Mouse (Mus musculus) midbrain, embryonic 14.5 days (tissue): Measurements from ENCODE around the gene Dlg2. TPM values are rescaled to one million over a fixed set of nuclear protein-coding genes. Genes with fewer than 3 reads are reported as not detected.

Experiments used
- ATAC-seq: fragments of 200-750 bp; cut with Nextera tagmentation; 2 replicates; pipeline ENCODE4 v1.8.0; 2017; ENCODE audit warnings: moderate number of reproducible peaks, moderate library complexity; ENCODE audit not compliant: low FRiP score, low TSS enrichment
- DNase-seq: peaks from one replicate; pipeline ENCODE4 v3.0.0-alpha.2; 2015
- H3K27ac ChIP-seq: fragments of 300-500 bp; sonication (generic); replicated peaks from 2 replicates; pipeline ENCODE4 v1.5.1; 2014; ENCODE audit warnings: mild to moderate bottlenecking, low read depth, low read length, moderate library complexity
- H3K27me3 ChIP-seq: fragments of 300-500 bp; sonication (generic); 2 replicates; pipeline ENCODE4 v1.6.1; 2014; ENCODE audit warnings: low read length, control low read depth, mixed read lengths; ENCODE audit not compliant: control insufficient read depth, insufficient read depth
- H3K36me3 ChIP-seq: fragments of 300-500 bp; sonication (generic); 2 replicates; pipeline ENCODE4 v1.6.1; 2014; ENCODE audit warnings: low read length, control low read depth; ENCODE audit not compliant: control insufficient read depth, insufficient read depth
- H3K4me1 ChIP-seq: fragments of 300-500 bp; sonication (generic); 2 replicates; pipeline ENCODE4 v1.6.1; 2014; ENCODE audit warnings: mild to moderate bottlenecking, antibody characterized with exemption, low read length, control low read depth; ENCODE audit not compliant: control insufficient read depth, insufficient read depth
- H3K4me2 ChIP-seq: fragments of 300-500 bp; sonication (generic); 2 replicates; pipeline ENCODE4 v1.6.1; 2014; ENCODE audit warnings: mild to moderate bottlenecking, low read length, moderate library complexity
- H3K4me3 ChIP-seq: fragments of 300-500 bp; sonication (generic); replicated peaks from 2 replicates; pipeline ENCODE4 v1.5.1; 2014; ENCODE audit warnings: low read depth, low read length
- H3K9ac ChIP-seq: fragments of 300-500 bp; sonication (generic); replicated peaks from 2 replicates; pipeline ENCODE4 v1.6.1; 2014; ENCODE audit warnings: mild to moderate bottlenecking, low read length, moderate library complexity
- H3K9me3 ChIP-seq: fragments of 300-500 bp; sonication (generic); 2 replicates; pipeline ENCODE4 v1.6.1; 2016; ENCODE audit warnings: low read length, control low read depth, mixed read lengths; ENCODE audit not compliant: control insufficient read depth
- WGBS: fragments of 180-500 bp; shearing (Covaris S2); extraction: QIAGEN DNeasy Blood & Tissue Kit; methylation state at CpG from one replicate; pipeline ENCODE4 v1.1.7; 2014; 5-methylcytosine and 5-hydroxymethylcytosine counted together
- polyA plus RNA-seq: library from polyadenylated mRNA; unstranded; fragments of >200 nt; fragmentation: Nextera tagmentation; extraction: Ambion mirVana; gene quantifications from 2 replicates; pipeline ENCODE4 v1.2.1, GENCODE M21; 2014

Gene Dlg2
- polyA plus RNA-seq, 1 experiment from 2014 or later, result 19.3 TPM

DNA sequence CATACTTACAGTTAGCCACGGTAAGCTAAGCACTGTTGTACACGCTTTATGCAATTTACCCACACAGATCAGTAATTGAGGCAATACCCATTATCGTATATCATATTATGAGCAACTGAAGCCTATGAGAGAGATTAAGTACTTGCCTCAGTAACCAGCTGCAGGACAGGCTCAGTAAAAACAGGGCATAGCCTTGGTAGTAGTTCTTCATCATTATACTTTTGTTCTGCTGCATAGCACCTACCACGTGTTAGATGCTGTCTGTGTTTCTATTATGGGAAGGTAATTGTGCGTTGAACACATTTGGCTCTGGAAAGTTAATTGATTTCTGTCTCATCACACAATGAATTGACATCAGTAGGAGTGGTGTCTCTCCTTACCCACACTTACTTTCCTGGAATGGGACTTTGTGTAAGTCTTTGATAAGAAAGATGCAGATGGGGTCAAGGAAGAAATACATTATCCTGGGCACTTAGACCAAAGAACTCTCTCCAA is 1897.4 kb downstream of the Dlg2 start:
- Histone ChIP-seq H3K4me1 (no peaks in the 10 kb centered on the region), H3K4me2 (no peak overlapping the region), H3K36me3 (no peaks in the 10 kb centered on the region), H3K9me3 (no peaks in the 10 kb centered on the region), H3K9ac (no peak overlapping the region), H3K27ac (no peak overlapping the region), H3K27me3 (no peaks in the 10 kb centered on the region), H3K4me3 (no peak overlapping the region)
- no peak for DNase-seq
- WGBS, result 86% methylated on average over 5 of the region's 5 CpGs
- no peak for ATAC-seq

DNA sequence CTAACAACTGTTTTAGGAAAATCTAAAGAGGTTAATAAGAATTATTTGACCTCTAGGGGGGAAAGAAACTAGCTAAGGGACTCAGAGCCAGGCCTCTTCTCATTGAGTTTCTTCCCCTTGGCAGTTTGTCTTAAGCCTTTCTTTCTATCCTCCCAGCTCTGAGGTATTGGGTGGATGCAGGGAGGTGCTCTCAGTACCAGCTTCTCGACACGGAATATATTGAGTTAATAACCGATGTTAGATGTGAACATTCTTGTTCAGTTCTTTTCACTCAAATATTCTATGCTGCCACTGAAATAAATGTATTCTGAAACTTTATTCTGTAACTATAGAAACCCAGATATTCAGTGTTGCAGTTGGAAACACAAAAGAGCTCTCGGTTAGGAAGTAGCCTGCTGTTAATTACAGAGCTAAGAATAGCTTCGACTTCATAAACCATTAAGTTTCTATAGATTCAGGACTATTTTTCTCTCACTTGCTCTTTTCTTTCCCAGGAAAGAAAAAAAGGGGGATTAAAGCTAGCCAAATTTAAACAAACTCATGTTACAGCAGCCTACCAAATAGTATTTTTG is 1907.5 kb downstream of the Dlg2 start:
- H3K27me3 ChIP-seq, result no peaks in the 10 kb centered on the region
- ATAC-seq, result no peak
- no peak overlapping the region for H3K9ac ChIP-seq
- no peak for DNase-seq
- H3K9me3 ChIP-seq, result no peaks in the 10 kb centered on the region
- H3K36me3 ChIP-seq, result no peaks in the 10 kb centered on the region
- H3K4me1 ChIP-seq, result no peaks in the 10 kb centered on the region; the same call in 1 of the 2 replicates
- no peak overlapping the region for H3K27ac ChIP-seq
- no peak overlapping the region for H3K4me2 ChIP-seq
- no peak overlapping the region for H3K4me3 ChIP-seq
- 54% methylated on average over 5 of the region's 5 CpGs for WGBS

DNA sequence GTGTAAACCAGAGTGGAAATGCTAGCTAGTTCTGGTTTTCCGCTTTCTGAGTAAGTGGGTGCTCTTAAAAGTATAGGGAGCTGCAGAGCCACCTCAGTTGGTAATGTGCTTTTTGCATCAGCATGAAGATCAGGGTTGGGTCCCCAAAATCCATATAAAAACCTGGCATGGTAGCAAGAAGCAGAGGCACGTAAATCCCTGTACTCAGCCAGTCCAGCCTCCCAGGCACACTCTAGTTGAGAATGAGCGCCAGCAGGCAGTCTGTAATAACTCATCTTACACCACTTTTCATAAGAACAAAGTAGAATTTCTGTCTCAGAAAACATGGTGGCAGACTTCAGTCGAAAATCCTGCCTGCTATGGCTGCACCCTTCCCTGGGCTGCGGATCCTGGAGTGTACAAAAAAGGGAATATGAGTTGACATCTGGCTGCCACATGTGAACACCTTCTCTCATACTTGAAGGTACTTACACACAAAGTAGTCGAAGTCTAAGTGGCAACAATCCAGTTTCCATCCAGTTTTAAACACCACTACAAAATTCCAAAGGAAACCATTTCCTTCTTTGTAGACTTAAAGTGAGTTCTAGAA is 1915.7 kb downstream of the Dlg2 start:
- Histone ChIP-seq H3K9me3 (no peaks in the 10 kb centered on the region), H3K4me2 (no peak overlapping the region), H3K9ac (no peak overlapping the region), H3K4me1 (no peaks in the 10 kb centered on the region), H3K36me3 (no peaks in the 10 kb centered on the region), H3K4me3 (no peak overlapping the region), H3K27ac (no peak overlapping the region), H3K27me3 (no peaks in the 10 kb centered on the region)
- 88% methylated on average over 6 of the region's 6 CpGs for WGBS
- ATAC-seq (no peak), DNase-seq (no peak)

DNA sequence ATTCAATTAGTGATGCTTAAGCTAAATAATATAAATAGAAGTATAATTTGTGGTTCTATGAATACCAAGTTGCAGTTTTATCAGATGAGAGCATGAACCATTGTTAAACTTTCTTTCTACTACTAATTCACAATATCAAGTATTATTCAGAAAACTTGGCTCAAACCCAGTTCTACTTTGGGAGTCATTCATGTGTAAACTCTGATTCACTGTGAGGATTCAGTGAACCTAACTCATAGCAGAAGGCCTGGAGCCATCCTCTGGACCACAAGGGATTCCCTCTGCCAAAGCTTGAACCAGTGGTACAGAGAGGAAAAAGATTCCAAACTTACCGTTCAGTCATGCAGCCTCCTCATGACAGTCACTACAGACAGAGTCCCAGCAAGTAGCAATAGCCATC is 1920.3 kb downstream of the Dlg2 start:
- no peak overlapping the region for H3K4me3 ChIP-seq
- peaks cover 9% of the 10 kb centered on the region; the same call in 1 of the 2 replicates for H3K4me1 ChIP-seq
- no peak overlapping the region for H3K27ac ChIP-seq
- no peak overlapping the region for H3K9ac ChIP-seq
- H3K4me2 ChIP-seq, result no peak overlapping the region
- DNase-seq (no peak), ATAC-seq (no peak)
- 72% methylated on average over 1 of the region's 1 CpGs for WGBS
- no peaks in the 10 kb centered on the region for H3K27me3 ChIP-seq
- H3K9me3 ChIP-seq, result no peaks in the 10 kb centered on the region
- H3K36me3 ChIP-seq, result no peaks in the 10 kb centered on the region

DNA sequence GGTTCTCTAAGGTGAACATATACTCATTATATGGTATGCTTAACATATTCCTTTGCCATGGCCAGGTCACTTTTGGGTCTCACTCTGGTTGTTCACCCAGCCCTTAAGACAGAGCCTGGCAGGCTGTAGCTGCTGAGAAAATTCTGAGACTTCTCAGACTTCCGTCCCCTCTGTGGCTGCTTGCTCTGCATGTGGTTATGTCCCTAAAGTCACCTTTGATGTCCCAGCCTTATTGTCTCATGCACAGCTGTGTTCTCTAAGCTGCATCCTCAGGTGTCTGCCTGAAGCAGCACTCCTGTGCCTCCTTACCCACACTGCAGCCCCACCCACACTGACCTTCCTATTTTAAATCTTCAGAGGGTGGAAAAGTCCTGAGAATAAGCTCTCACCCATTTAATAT is 1922.4 kb downstream of the Dlg2 start:
- 64% methylated on average over 1 of the region's 1 CpGs for WGBS
- no peak for ATAC-seq

DNA sequence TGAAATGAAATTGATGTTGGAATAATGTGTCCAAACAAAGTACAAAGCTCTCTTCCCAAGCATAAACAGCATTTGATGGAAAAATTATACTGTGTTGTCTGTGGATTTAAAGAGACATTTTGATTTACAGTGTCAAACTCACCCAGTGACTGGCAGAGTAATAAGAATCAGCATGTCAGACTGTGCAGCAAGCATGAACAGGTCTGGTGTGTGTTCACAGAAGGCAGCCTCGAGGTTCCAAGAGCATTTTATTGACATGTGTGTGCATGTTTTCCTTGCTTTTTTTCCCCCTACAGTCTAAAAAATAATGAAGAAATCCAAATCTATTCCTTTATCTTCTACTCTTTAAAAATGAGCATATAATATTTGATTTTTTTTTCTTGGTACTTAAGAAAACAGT is 1924.1 kb downstream of the Dlg2 start:
- no peak overlapping the region for H3K4me2 ChIP-seq
- H3K4me3 ChIP-seq, result no peak overlapping the region
- no peak overlapping the region for H3K9ac ChIP-seq
- no peak overlapping the region for H3K27ac ChIP-seq
- peaks cover 9% of the 10 kb centered on the region; the same call in 1 of the 2 replicates for H3K4me1 ChIP-seq
- H3K9me3 ChIP-seq, result no peaks in the 10 kb centered on the region
- H3K27me3 ChIP-seq, result no peaks in the 10 kb centered on the region
- ATAC-seq (no peak), DNase-seq (peak; percentile 22)
- WGBS, result 58% methylated on average over 1 of the region's 1 CpGs
- H3K36me3 ChIP-seq, result no peaks in the 10 kb centered on the region

More for the DNA sequence above, 1922.4 kb downstream of the Dlg2 start:
- Histone ChIP-seq H3K27me3 (no peaks in the 10 kb centered on the region), H3K4me1 (peaks cover 9% of the 10 kb centered on the region; the same call in 1 of the 2 replicates), H3K9ac (no peak overlapping the region), H3K4me2 (no peak overlapping the region), H3K36me3 (no peaks in the 10 kb centered on the region), H3K4me3 (no peak overlapping the region), H3K27ac (no peak overlapping the region), H3K9me3 (no peaks in the 10 kb centered on the region)
- DNase-seq, result no peak

DNA sequence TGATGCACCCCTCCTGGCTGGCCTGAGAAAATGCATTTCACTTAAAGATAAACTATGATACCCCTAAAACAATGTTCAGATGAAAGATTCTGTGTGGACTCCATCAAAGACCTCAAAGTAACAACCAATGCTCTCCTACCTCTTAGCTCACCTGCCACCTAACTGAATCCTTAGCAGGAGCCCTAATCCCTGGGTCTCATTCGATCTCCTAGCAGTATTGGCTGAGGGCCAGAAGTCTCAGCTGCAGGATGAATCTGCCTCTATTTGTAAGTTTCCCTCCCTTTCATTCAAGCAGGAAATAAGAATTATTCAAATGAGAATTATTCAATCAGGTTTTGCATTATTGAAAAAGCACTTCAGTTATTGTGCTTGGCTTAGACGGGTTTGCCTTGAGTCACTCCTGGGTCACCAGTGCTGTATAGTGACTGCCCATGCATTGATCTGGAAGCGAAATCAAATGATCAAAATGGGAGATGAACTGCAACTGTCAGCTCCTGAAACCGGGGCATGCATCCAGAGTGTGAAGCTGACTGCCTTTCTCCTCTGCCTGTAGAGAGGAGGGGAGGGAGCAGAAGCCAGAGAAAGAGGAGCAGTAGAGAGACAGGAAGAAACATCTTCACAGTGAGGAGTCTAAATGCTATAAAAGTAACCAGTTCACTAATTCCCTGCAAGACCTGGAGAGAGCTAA is 1924.7 kb downstream of the Dlg2 start:
- H3K9ac ChIP-seq, result no peak overlapping the region
- ATAC-seq (peak; percentile 66), DNase-seq (peak; percentile 77)
- peaks cover 9% of the 10 kb centered on the region; the same call in 1 of the 2 replicates for H3K4me1 ChIP-seq
- H3K27ac ChIP-seq, result peak overlapping the region; percentile 66
- H3K4me2 ChIP-seq, result no peak overlapping the region
- H3K27me3 ChIP-seq, result no peaks in the 10 kb centered on the region
- no peaks in the 10 kb centered on the region for H3K9me3 ChIP-seq
- no peaks in the 10 kb centered on the region for H3K36me3 ChIP-seq
- H3K4me3 ChIP-seq, result no peak overlapping the region
- WGBS, result 30% methylated on average over 4 of the region's 4 CpGs

DNA sequence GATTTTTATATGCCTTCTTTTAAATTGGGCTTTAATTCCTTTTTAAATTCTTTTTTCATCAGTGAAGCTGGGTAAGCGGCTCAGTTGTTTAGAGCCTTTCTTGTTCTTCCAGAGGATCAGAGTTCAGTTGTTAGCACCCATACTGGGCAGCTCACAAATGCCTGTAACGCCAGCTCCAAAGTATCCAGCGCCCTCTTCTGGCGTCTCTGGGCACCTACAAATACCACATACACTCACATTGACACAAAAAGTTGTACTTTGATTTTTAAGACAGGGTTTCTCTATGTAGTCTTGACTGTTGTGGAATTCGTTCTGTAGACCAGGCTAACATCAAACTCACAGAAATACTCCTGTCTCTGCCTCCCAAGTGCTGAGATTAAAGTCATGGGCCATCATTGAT is 1932.0 kb downstream of the Dlg2 start:
- Histone ChIP-seq H3K9me3 (no peaks in the 10 kb centered on the region), H3K4me1 (no peaks in the 10 kb centered on the region), H3K36me3 (no peaks in the 10 kb centered on the region), H3K27me3 (no peaks in the 10 kb centered on the region), H3K4me3 (no peak overlapping the region), H3K9ac (no peak overlapping the region), H3K27ac (no peak overlapping the region), H3K4me2 (no peak overlapping the region)
- 66% methylated on average over 5 of the region's 5 CpGs for WGBS
- DNase-seq, result no peak
- no peak for ATAC-seq
